Mouse (Mus musculus) midbrain, embryonic 16.5 days (tissue): ENCODE measurements around the gene Abi3. TPM values are rescaled to one million over a fixed set of nuclear protein-coding genes. Genes with fewer than 3 reads are reported as not detected.
A peak's percentile ranks its signal among the peaks of the same experiment; 100 is the strongest.

Experiments used
- ATAC-seq: fragments of 200-750 bp; cut with Nextera tagmentation; 2 replicates; pipeline ENCODE4 v1.8.0; 2017; ENCODE audit warnings: moderate TSS enrichment
- H3K27ac ChIP-seq: fragments of 300-500 bp; sonication (generic); 2 replicates; pipeline ENCODE4 v1.5.1; 2014; ENCODE audit warnings: mild to moderate bottlenecking, low read length, mixed read lengths
- H3K27me3 ChIP-seq: fragments of 300-500 bp; sonication (generic); 2 replicates; pipeline ENCODE4 v1.6.1; 2014; ENCODE audit warnings: low read depth, low read length, mixed read lengths; ENCODE audit not compliant: control insufficient read depth, insufficient read depth
- H3K36me3 ChIP-seq: fragments of 300-500 bp; sonication (generic); 2 replicates; pipeline ENCODE4 v1.6.1; 2014; ENCODE audit warnings: mild to moderate bottlenecking, low read length, moderate library complexity, mixed read lengths; ENCODE audit not compliant: control insufficient read depth, insufficient read depth
- H3K4me1 ChIP-seq: fragments of 300-500 bp; sonication (generic); 2 replicates; pipeline ENCODE4 v1.6.1; 2014; ENCODE audit warnings: mild to moderate bottlenecking, low read length, mixed read lengths; ENCODE audit not compliant: control insufficient read depth, insufficient read depth
- H3K4me2 ChIP-seq: fragments of 300-500 bp; sonication (generic); 2 replicates; pipeline ENCODE4 v1.6.1; 2014; ENCODE audit warnings: mild to moderate bottlenecking, low read length, mixed read lengths
- H3K4me3 ChIP-seq: fragments of 300-500 bp; sonication (generic); 2 replicates; pipeline ENCODE4 v1.5.1; 2014; ENCODE audit warnings: low read depth, mild to moderate bottlenecking, low read length, moderate library complexity, mixed read lengths
- H3K9ac ChIP-seq: fragments of 300-500 bp; sonication (generic); 2 replicates; pipeline ENCODE4 v1.6.1; 2014; ENCODE audit warnings: low read depth, low read length, mixed read lengths
- H3K9me3 ChIP-seq: fragments of 300-500 bp; sonication (generic); replicated peaks from 2 replicates; pipeline ENCODE4 v1.6.1; 2014; ENCODE audit warnings: mild to moderate bottlenecking, low read length, mixed read lengths; ENCODE audit not compliant: control insufficient read depth, poor library complexity, severe bottlenecking
- WGBS: fragments of 180-500 bp; shearing (Covaris S2); extraction: QIAGEN DNeasy Blood & Tissue Kit; methylation state at CpG from one replicate; pipeline ENCODE4 v1.1.7; 2014; 5-methylcytosine and 5-hydroxymethylcytosine counted together
- polyA plus RNA-seq: library from polyadenylated mRNA; unstranded; fragments of >200 nt; fragmentation: Nextera tagmentation; extraction: Ambion mirVana; gene quantifications from 2 replicates; pipeline ENCODE4 v1.2.1, GENCODE M21; 2015

Abi3 gene
- polyA plus RNA-seq, 1 experiment from 2014 or later = 1.2 TPM

DNA sequence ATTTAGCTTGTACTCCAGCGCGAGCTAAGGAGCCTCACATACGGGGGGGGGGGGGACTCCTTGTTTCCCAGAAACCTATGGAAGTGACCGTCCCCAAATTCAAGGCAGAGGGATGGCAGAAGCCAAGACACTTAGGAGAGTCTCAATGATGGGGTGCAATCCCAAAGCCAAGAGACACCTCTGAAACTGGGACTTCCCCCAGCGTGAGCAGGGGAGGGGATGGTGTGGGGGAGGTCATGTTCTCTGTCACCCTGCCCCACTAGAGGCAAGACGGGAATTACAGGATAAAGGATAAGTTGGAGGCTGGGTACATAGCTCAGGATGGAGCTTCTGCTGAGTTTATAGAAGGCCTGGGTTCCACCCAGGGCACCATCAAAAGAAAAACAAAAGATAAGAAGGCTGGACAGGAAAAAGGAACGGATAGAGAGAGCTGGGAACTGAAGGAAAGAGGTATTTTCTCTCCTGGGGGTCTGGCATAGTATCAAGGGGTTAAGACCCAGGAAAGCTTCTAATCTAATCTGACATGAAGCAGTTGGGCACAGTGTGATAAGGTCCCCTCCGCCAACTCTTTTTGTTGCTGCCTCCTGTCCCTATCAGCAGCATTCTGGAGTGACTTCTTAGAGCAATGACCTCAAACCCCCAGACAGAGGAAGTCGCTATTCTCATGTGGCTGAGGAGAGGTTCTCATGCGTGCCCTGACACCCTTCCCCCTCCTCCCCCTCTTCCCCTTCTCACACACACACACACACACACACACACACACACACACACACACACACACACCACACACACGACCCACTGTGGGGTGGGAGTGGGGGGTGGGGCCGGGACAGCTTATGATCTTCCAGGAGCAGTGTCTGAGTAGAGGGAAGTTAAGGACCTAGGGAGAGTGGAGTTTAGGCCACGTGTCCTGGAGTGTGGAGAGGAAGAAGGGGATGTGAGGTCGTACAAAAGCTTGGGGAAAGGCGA, 7.2 kb downstream of the Abi3 start:
- Histone ChIP-seq H3K4me1 (peaks cover 20% of the 10 kb centered on the region), H3K27ac (no peak overlapping the region), H3K4me2 (no peak overlapping the region), H3K27me3 (peaks cover 57% of the 10 kb centered on the region), H3K9ac (no peak overlapping the region), H3K4me3 (no peak overlapping the region), H3K9me3 (no peaks in the 10 kb centered on the region), H3K36me3 (no peaks in the 10 kb centered on the region)
- ATAC-seq = no peak
- WGBS = 19% methylated on average over 15 of the region's 15 CpGs

DNA sequence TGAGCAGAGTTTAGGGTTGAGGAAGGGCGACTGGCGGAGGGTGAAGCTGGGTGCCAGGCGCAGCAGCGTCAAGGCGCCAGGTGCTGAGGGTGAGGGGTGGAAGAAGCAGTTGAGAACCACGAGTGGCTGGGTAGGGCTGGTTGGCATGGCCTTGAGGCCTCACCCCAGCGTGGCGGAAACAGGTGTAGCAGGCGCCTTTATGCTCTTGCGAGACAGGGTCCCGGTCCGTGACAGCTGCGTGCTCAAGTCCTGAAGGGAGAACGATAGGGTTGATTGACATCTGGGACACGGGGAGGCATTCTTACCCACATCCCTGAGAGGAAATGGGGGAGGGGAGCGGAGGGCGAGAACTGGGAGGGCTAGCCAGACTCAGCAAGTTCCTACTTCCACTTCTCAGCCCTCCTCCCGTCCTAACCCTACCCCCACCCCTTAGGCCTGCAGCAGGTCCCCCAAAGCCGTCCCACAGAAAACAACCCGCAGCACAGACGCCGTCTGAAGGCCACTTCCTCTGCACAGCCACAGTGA, 8.1 kb downstream of the Abi3 start:
- 6% methylated on average over 22 of the region's 22 CpGs for WGBS
- Histone ChIP-seq H3K9ac (no peak overlapping the region), H3K27me3 (peaks cover 65% of the 10 kb centered on the region), H3K27ac (no peak overlapping the region), H3K36me3 (no peaks in the 10 kb centered on the region), H3K4me1 (peaks cover 20% of the 10 kb centered on the region), H3K4me2 (no peak overlapping the region), H3K9me3 (no peaks in the 10 kb centered on the region), H3K4me3 (no peak overlapping the region)
- no peak for ATAC-seq

DNA sequence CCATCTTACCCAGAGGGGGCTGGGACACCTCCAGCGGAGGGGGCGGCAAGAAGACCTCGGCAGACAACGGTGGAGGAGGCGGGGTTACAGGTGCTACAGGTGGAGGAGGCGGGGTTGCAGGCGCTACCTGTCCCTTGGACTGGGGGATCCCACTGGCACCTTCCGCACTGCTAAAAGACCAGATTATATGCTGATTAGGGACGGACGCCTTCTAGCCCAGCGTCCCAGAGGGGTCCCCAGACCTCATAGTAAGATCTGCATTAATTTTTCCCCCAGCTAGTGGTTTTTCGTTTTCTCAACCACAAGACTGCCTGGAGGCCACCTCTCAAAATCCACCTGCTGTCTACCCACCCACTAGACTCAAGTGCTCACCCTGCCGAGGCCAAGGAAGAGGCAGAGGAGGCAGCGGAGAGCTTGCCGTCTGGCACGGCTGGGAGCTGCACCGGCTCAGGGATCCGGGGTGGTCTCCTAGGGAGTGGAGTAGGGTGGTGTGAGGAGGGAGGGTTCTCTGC, 8.6 kb downstream of the Abi3 start:
- no peaks in the 10 kb centered on the region for H3K9me3 ChIP-seq
- 0 out of 2 replicates have a peak overlapping the region, but pooled peaks have one; percentile 13 for H3K4me2 ChIP-seq
- no peaks in the 10 kb centered on the region for H3K36me3 ChIP-seq
- no peak overlapping the region for H3K4me3 ChIP-seq
- WGBS = 7% methylated on average over 18 of the region's 18 CpGs
- no peak overlapping the region for H3K9ac ChIP-seq
- H3K27ac ChIP-seq = no peak overlapping the region
- no peak for ATAC-seq
- H3K27me3 ChIP-seq = peaks cover 70% of the 10 kb centered on the region
- peaks cover 20% of the 10 kb centered on the region for H3K4me1 ChIP-seq

DNA sequence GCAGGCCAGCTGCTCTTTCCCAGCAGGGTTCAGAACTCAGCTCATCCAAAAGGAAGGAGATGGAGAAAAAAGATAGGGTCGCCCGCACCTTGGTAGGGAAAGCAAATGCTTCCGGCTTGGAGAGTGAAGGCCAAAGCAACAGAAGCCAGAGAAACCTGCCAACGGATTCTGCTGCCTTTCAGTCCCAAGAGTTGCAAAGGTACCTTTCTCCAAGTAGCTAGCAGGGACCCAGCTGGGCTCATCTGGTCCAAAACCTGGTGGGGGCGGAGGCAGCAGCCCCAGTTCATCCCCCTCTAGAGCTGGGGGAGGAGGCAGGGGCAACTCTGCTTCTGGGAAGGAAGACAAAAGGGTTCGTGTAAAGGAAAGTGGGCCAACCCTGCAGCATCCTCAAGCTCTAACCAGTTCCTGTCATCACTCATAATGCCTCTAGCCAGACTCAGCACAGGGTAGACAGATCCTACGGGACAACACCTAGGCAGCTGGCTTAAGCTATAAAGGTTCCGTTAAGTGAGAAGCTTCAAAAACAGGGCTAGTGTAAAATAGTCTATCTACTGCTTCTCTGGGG, 9.2 kb downstream of the Abi3 start:
- H3K36me3 ChIP-seq = no peaks in the 10 kb centered on the region
- no peak overlapping the region for H3K4me3 ChIP-seq
- no peak overlapping the region for H3K9ac ChIP-seq
- H3K27ac ChIP-seq = no peak overlapping the region
- 24% methylated on average over 8 of the region's 8 CpGs for WGBS
- 0 out of 2 replicates have a peak overlapping the region, but pooled peaks have one; percentile 13 for H3K4me2 ChIP-seq
- no peaks in the 10 kb centered on the region for H3K9me3 ChIP-seq
- peaks cover 20% of the 10 kb centered on the region for H3K4me1 ChIP-seq
- peaks cover 76% of the 10 kb centered on the region for H3K27me3 ChIP-seq
- no peak for ATAC-seq

DNA sequence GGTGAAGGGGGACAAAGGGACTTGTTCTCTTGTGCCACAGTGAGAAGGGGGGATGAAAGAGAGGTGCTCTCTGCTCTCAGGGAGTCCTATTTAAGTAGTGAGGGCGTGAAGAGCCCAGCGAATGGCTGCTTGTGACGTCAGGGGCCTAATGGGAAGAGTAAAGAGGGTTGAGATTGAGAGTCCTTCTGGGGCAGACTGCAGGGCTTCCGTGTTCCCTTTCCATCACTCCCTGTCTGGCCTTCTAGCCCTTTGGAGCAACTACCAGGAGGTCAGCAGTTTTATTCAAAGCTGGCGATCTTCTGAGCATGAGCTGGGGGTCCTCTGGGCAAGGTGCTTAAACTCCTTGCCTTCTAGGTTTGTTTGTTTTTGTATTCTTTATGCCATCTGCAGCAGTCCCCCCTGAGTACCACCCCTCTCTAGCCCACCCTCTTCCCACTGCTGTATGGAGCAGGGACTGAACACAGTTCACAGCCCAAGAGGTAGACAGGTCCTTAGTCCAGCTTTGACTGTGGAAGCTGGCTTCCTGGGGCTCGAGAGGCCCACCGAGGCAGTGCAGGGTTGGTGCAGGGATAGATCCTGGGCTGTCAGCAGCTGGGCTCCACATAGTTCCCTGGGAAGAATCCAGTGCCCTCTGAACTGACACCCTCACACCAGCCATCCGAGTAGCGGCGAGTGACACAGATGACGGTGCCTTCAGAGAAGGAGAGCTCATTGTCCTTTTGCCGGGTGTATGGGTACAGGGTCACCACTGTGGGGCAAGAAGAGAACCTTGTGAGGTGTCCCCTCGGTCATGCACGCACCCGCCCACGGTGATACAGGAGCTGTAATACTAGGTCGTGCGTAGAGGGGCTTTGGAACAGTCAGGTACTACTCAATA, 9.9 kb downstream of the Abi3 start:
- no peak overlapping the region for H3K4me2 ChIP-seq
- no peaks in the 10 kb centered on the region for H3K9me3 ChIP-seq
- H3K27me3 ChIP-seq = peaks cover 81% of the 10 kb centered on the region
- H3K27ac ChIP-seq = no peak overlapping the region
- WGBS = 31% methylated on average over 18 of the region's 18 CpGs
- ATAC-seq = no peak
- H3K9ac ChIP-seq = no peak overlapping the region
- H3K4me1 ChIP-seq = peaks cover 20% of the 10 kb centered on the region
- H3K4me3 ChIP-seq = no peak overlapping the region
- no peaks in the 10 kb centered on the region for H3K36me3 ChIP-seq

DNA sequence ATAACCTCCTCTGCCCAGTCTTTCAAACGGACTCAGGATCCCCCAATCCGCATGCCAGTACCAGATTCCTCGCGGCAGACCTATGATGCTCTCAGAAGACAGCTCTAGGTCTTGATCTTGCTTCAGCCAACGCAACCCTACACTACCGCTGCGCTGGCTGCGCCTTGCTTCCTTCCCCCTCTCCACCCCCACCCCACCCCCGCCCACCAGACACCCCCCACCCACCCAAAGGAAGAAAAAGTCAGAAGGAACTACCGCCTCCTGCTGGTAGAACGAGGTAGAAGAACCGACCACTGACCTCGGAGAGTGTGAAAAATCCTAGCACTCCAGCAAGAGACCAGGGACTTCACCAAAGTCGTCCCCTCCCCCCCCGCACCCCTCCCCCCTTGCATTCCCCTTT, 10.6 kb downstream of the Abi3 start:
- H3K36me3 ChIP-seq = no peaks in the 10 kb centered on the region
- H3K27ac ChIP-seq = no peak overlapping the region
- no peak overlapping the region for H3K4me3 ChIP-seq
- H3K27me3 ChIP-seq = peaks cover 88% of the 10 kb centered on the region
- H3K4me2 ChIP-seq = no peak overlapping the region
- no peaks in the 10 kb centered on the region for H3K9me3 ChIP-seq
- H3K4me1 ChIP-seq = peaks cover 20% of the 10 kb centered on the region
- 4% methylated on average over 14 of the region's 15 CpGs for WGBS
- no peak overlapping the region for H3K9ac ChIP-seq
- ATAC-seq = no peak

DNA sequence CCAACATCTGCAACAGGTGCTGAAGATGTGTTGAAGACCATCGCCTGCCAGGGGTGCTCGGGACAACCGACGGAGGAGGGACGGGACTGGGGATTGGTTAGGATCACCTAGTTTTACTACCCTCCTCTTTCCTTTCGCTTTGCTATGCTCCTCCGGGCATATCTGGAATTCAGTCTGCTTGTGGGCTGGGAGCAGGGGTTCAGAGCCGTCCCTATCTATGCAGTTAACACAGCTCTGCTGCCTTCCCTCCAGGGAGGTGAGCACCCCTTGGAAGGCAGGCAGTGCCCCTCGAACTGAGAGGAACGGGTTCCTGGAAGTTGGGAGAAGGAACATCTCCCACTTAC, 11.0 kb downstream of the Abi3 start:
- peak overlapping the region; percentile 45; the same call in 1 of the 2 replicates for H3K4me2 ChIP-seq
- ATAC-seq = no peak
- no peak overlapping the region for H3K27ac ChIP-seq
- H3K4me1 ChIP-seq = peaks cover 20% of the 10 kb centered on the region
- H3K27me3 ChIP-seq = peaks cover 91% of the 10 kb centered on the region
- H3K9ac ChIP-seq = no peak overlapping the region
- H3K4me3 ChIP-seq = peak overlapping the region; percentile 24; the same call in 1 of the 2 replicates
- WGBS = 6% methylated on average over 10 of the region's 10 CpGs
- no peaks in the 10 kb centered on the region for H3K9me3 ChIP-seq
- no peaks in the 10 kb centered on the region for H3K36me3 ChIP-seq

DNA sequence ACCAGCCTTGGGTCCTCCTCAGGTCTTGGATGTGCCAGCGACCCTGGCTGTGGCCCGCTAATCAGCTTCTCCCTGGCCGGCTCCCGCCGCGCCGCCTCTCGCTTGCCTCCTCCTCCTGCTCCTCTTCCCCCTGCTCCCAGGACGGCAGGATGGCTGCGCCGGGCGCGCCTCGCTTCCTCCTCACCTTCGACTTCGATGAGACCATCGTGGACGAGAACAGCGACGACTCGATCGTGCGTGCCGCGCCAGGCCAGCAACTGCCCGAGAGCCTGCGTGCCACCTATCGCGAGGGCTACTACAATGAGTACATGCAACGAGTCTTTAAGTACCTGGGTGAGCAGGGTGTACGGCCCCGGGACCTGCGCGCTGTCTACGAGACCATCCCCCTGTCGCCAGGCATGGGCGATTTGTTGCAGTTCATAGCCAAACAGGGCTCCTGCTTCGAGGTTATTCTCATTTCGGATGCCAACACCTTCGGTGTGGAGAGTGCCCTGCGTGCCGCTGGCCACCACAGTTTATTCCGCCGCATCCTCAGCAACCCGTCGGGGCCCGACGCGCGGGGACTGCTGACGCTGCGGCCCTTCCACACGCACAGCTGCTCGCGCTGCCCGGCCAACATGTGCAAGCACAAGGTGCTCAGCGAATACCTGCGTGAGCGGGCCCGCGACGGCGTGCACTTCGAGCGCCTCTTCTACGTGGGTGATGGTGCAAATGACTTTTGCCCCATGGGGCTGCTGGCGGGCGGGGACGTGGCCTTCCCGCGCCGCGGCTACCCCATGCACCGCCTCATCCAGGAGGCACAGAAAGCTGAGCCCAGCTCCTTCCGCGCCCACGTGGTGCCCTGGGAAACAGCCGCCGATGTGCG, 11.6 kb downstream of the Abi3 start:
- no peaks in the 10 kb centered on the region for H3K9me3 ChIP-seq
- no peak for ATAC-seq
- H3K36me3 ChIP-seq = no peaks in the 10 kb centered on the region
- H3K4me3 ChIP-seq = peak overlapping the region; percentile 24
- H3K4me2 ChIP-seq = peak overlapping the region; percentile 45
- H3K4me1 ChIP-seq = peaks cover 20% of the 10 kb centered on the region
- 0 out of 2 replicates have a peak overlapping the region, but pooled peaks have one; percentile 14 for H3K9ac ChIP-seq
- no peak overlapping the region for H3K27ac ChIP-seq
- peaks cover 90% of the 10 kb centered on the region for H3K27me3 ChIP-seq
- WGBS = 3% methylated on average over 80 of the region's 80 CpGs
